ENCODE assay signal across 8 mouse cellular contexts in the genomic region with DNA sequence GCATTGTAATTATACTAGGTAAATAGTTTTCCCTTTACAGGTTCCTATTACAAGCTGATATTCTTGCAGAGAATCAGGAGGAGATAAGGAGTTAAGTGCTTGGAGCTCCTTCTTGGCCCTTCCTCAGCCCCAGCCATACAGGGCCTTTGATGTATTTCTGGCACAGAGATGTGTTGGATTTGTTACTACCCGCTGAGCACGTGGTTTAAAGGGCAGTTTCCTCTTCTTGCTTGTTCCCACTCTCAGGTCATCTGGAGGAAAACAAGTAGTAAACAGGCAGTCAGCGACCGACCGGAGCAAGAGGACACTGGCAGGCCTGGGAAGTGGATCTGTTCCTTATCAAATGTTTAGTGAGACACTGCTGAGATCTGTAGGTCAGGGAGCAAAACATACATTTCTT. TPM values are rescaled to one million over a fixed set of nuclear protein-coding genes. Genes with fewer than 3 reads are reported as not detected.
DNase-seq lines count a peak whose midpoint lies in the region; ATAC-seq and TF ChIP-seq lines count a peak whose summit lies in the region.

No protein-coding gene starts in this region.

- H3K9me3 ChIP-seq in lung, embryonic 14.5 days (ENCODE audit: low read depth, low read length), result no peaks in the 10 kb centered on the region

- H3K4me2 ChIP-seq in lung, embryonic 14.5 days, result no peak overlapping the region

- peak; percentile 87 for ATAC-seq in lung, embryonic 14.5 days (ENCODE audit: insufficient read depth)
- ATAC-seq in erythroblast, adult 5-6 weeks (replicated peaks; ENCODE audit: low FRiP score, poor library complexity, severe bottlenecking), result no peak

- H3K9ac ChIP-seq in lung, embryonic 14.5 days, result no peak overlapping the region

- 7% methylated on average over 5 of the region's 5 CpGs for WGBS in lung, embryonic 14.5 days

- peaks cover 14% of the 10 kb centered on the region for H3K4me1 ChIP-seq in lung, embryonic 14.5 days (ENCODE audit: insufficient read depth)

- H3K4me3 ChIP-seq in lung, embryonic 14.5 days (ENCODE audit: low read depth, low read length), result no peak overlapping the region

- H3K36me3 ChIP-seq in lung, embryonic 14.5 days (ENCODE audit: insufficient read depth), result no peaks in the 10 kb centered on the region

- peak; percentile 94 for DNase-seq in heart, adult 11 months
- DNase-seq in heart, postnatal 25 days (ENCODE audit: low spot score), result no peak
- DNase-seq in MN1 (ENCODE audit: low spot score), result peak; percentile 14
- DNase-seq in heart, adult 18-20 months, result peak; percentile 42 to 48
- peak; percentile 73 for DNase-seq in lung, embryonic 14.5 days
- no peak for DNase-seq in right cerebral cortex, postnatal 36 days (ENCODE audit: low spot score in 2 of 2)
- DNase-seq in testis, postnatal 14 days (ENCODE audit: low spot score), result no peak

- TF ChIP-seq CTCF in lung, embryonic 14.5 days (IDR thresholded peaks at IDR 0.05; ENCODE audit: low read depth), result no peak

- no peaks in the 10 kb centered on the region for H3K27me3 ChIP-seq in lung, embryonic 14.5 days (ENCODE audit: insufficient read depth, low read length)

- intact Hi-C loops in heart, postnatal 25 days (cut with DNase I), result no loop called here

- H3K27ac ChIP-seq in lung, embryonic 14.5 days (ENCODE audit: low read depth), result peak overlapping the region; percentile 9; the same call in 1 of the 2 replicates

RNA-seq across cellular contexts. Expression of a gene that starts 56.7 kb away (rescaled TPM):
- total RNA-seq in heart, postnatal 25 days (2021), result 10 to 100 TPM; 24.9 to 32.9 TPM
- 10 to 100 TPM; 38.3 to 42.7 TPM for total RNA-seq in heart, adult 18-20 months (2021)
- polyA plus RNA-seq in lung, embryonic 14.5 days (2014; fragmentation: Nextera tagmentation; extraction: Ambion mirVana), result 29.5 and 30.8 TPM in 2 replicates
- total RNA-seq in erythroblast, adult 5-6 weeks (2015; ENCODE audit: low replicate concordance), result 3.6 TPM in 1 of 2 replicates, not detected in the other
- total RNA-seq in erythroblast, adult 5-6 weeks (2017; ENCODE audit: low replicate concordance), result 2.4 TPM in 1 of 2 replicates, not detected in the other

RNA-seq across cellular contexts. Expression of a gene that starts 56.7 kb away (rescaled TPM):
- 10 to 100 TPM; 39.7 to 43.5 TPM for total RNA-seq in heart, postnatal 25 days (2021)
- 10 to 100 TPM; 32.0 to 33.4 TPM for total RNA-seq in heart, adult 18-20 months (2021)
- polyA plus RNA-seq in lung, embryonic 14.5 days (2014; fragmentation: Nextera tagmentation; extraction: Ambion mirVana), result 11.9 and 12.2 TPM in 2 replicates
- total RNA-seq in erythroblast, adult 5-6 weeks (2015; ENCODE audit: low replicate concordance), result 4.2 TPM in 2 replicates
- total RNA-seq in erythroblast, adult 5-6 weeks (2017; ENCODE audit: low replicate concordance), result 1.2 and 7.0 TPM in 2 replicates

RNA-seq across cellular contexts. Expression of a gene that starts 56.9 kb away (rescaled TPM):
- 1 to 10 TPM; 1.9 to 2.5 TPM for total RNA-seq in heart, postnatal 25 days (2021)
- total RNA-seq in heart, adult 18-20 months (2021), result 1 to 10 TPM; 1.7 to 1.8 TPM
- 5.5 and 6.3 TPM in 2 replicates for polyA plus RNA-seq in lung, embryonic 14.5 days (2014; fragmentation: Nextera tagmentation; extraction: Ambion mirVana)
- total RNA-seq in erythroblast, adult 5-6 weeks (2015; ENCODE audit: low replicate concordance), result 7.1 and 7.5 TPM in 2 replicates
- total RNA-seq in erythroblast, adult 5-6 weeks (2017; ENCODE audit: low replicate concordance), result 7.5 and 11.3 TPM in 2 replicates

Comparison
In these comparisons a context has a peak if more than half of its experiments do, and no peak if none do; other contexts are left out.
1. DNase-seq: peak in heart, adult 11 months (single experiment), MN1 (single experiment), heart, adult 18-20 months (2 of 2) and lung, embryonic 14.5 days (single experiment); none in heart, postnatal 25 days (single experiment), right cerebral cortex, postnatal 36 days (0 of 2) and testis, postnatal 14 days (single experiment).
2. RNA of a gene that starts 56.7 kb away (total RNA-seq): 38.3 to 42.7 TPM in heart, adult 18-20 months and 24.9 to 32.9 TPM in heart, postnatal 25 days; 2.4 to 3.6 TPM in erythroblast, adult 5-6 weeks; every median in the first group is over 4 times any median in the second.
3. RNA of a gene that starts 56.7 kb away (total RNA-seq): 39.7 to 43.5 TPM in heart, postnatal 25 days and 32.0 to 33.4 TPM in heart, adult 18-20 months; 1.2 to 7.0 TPM in erythroblast, adult 5-6 weeks; every median in the first group is over 4 times any median in the second.